Mouse (Mus musculus) erythroblast, embryonic 14.5 days (primary cell): ENCODE results near the gene Fbxw8.
A peak's percentile ranks its signal among the peaks of the same experiment; 100 is the strongest.

Experiments
- GATA1 ChIP-seq: IDR thresholded peaks from 2 replicates; pipeline ENCODE4 v1.6.1; 2012; ENCODE audit warnings: low read length, inconsistent platforms, mixed read lengths
- TAL1 ChIP-seq: IDR thresholded peaks from 3 replicates; pipeline ENCODE4 v1.6.1; 2012; ENCODE audit warnings: low read length, inconsistent platforms, mixed read lengths

GRCm38 (mm10) chr5:118069315-118069714, 85.9 kb downstream of the Fbxw8 start:
- peak; percentile 47; the same call in 1 of the 2 replicates for TF ChIP-seq GATA1
- TF ChIP-seq TAL1, result no peak
